Mouse (Mus musculus) lung, postnatal 0 days (tissue): ENCODE measurements around the gene Tlr5.

Experiments used
- CTCF ChIP-seq: IDR thresholded peaks from 2 replicates; pipeline ENCODE4 v1.5.1; 2016; ENCODE audit warnings: antibody characterized with exemption, mild to moderate bottlenecking
- EP300 ChIP-seq: IDR thresholded peaks from 2 replicates; pipeline ENCODE4 v1.6.1; 2016; ENCODE audit warnings: antibody characterized with exemption, mild to moderate bottlenecking, control low read depth

GRCm38 (mm10) chr1:182909066-182909465 is 45.5 kb upstream of the Tlr5 start:
- TF ChIP-seq CTCF = no peak
- TF ChIP-seq EP300 = no peak
